Mouse (Mus musculus): ENCODE data around the gene Sdsl. TPM values are rescaled to one million over a fixed set of nuclear protein-coding genes. Genes with fewer than 3 reads are reported as not detected.

The Sdsl gene
- total and polyA plus RNA-seq, 2 experiments from 2014 or later, result 20.7 to 30.3 TPM

DNA sequence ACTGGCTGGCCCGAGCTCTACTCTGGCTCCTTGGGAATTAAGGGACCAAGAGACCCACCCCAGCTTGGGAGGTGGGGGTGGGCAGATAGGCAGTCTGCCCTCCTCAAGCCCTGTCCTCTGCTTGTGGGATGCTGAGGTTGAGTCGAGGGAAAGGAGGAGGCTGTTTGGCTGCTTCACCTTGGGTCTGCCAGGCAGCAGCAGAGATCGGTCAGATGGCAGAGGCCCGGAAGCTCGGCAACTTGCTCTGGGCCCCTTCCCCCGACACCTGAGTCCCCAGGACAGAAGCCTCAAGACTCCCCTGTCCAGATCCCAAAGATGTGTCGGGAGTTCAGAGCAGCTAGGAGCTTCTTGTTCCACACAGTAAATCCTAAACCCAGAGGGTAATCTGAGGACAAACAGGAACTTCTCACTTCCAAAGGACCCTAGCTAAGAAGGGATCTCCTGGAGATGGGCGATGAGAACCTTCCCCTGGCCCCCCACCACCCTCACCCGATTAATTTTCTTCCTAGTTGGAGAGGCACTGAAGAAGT, 40.1 kb downstream of the Sdsl start:
- Histone ChIP-seq H3K9me3 (replicated peaks; ENCODE audit: control insufficient read depth, low read length) (no peaks in the 10 kb centered on the region), H3K27ac (ENCODE audit: low read depth) (no peak overlapping the region), H3K4me2 (ENCODE audit: low read depth, low read length) (no peak overlapping the region), H3K4me3 (ENCODE audit: low read depth, low read length) (no peak overlapping the region), H3K36me3 (replicated peaks; ENCODE audit: control insufficient read depth, insufficient read depth, low read length) (no peaks in the 10 kb centered on the region), H3K4me1 (ENCODE audit: control insufficient read depth, insufficient read depth) (peaks cover 4% of the 10 kb centered on the region; the same call in 1 of the 2 replicates), H3K27me3 (ENCODE audit: control insufficient read depth, insufficient read depth, low read length) (peaks cover 98% of the 10 kb centered on the region), H3K9ac (replicated peaks; ENCODE audit: low read depth, low read length) (no peak overlapping the region)
- no peak for DNase-seq (ENCODE audit: low spot score)
- no peak for TF ChIP-seq EP300 (IDR thresholded peaks at IDR 0.05; ENCODE audit: low read depth)
- no peak for TF ChIP-seq CTCF (IDR thresholded peaks at IDR 0.05; ENCODE audit: low read depth)
- ATAC-seq (ENCODE audit: insufficient read depth, low read depth), result no peak
- 2% methylated on average over 9 of the region's 9 CpGs for WGBS

DNA sequence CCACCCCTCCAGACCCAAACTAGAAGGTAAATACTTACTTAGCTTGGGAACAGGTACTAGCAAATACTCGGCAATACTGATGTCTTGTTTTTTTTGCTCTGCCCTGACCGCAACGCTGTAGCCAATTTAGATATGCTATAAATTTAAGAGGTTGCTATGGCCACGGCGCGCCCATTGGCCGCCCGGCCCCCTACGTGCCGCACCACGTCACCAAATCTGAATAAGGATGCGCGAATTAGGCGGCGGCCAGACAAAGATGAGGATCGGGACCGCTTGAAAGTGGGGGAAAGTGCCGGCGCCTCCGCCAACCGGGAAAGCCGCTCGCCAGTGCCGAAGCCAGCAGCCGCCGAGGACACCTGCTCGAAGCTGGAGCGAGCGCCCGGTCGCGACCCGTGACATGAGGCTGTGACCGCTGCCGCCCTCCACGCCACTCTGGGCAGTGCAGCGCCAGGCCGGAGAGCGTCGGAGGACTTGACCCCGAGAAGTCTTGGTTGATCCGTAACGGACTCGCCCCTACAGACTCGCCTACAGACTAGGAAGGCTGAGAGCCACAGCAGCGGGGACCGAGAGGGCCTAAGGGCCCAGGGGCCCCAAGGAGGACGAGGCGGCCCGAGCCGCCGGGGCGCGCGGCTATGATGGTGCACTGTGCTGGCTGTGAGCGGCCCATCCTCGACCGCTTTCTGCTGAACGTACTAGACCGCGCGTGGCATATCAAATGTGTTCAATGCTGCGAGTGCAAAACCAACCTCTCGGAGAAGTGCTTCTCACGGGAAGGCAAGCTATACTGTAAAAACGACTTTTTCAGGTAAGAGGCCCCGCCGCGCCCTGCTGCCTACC, 40.7 kb downstream of the Sdsl start, which contains the start of gene Lhx5:
Gene Lhx5, plus strand, starts transcription at position 51 of the 837 bp plus-strand sequence.
- H3K27me3 ChIP-seq (ENCODE audit: control insufficient read depth, insufficient read depth, low read length), result peaks cover 98% of the 10 kb centered on the region
- 1% methylated on average over 69 of the region's 69 CpGs for WGBS
- H3K9me3 ChIP-seq (replicated peaks; ENCODE audit: control insufficient read depth, low read length), result no peaks in the 10 kb centered on the region
- H3K27ac ChIP-seq (ENCODE audit: low read depth), result no peak within 1 kb of the TSS
- no peak within 1 kb of the TSS for H3K9ac ChIP-seq (replicated peaks; ENCODE audit: low read depth, low read length)
- peaks cover 4% of the 10 kb centered on the region; the same call in 1 of the 2 replicates for H3K4me1 ChIP-seq (ENCODE audit: control insufficient read depth, insufficient read depth)
- TF ChIP-seq EP300 (IDR thresholded peaks at IDR 0.05; ENCODE audit: low read depth) (no peak), CTCF (IDR thresholded peaks at IDR 0.05; ENCODE audit: low read depth) (no peak)
- ATAC-seq (ENCODE audit: insufficient read depth, low read depth) (no peak), DNase-seq (ENCODE audit: low spot score) (no peak)
- no peak within 1 kb of the TSS for H3K4me3 ChIP-seq (ENCODE audit: low read depth, low read length)
- H3K36me3 ChIP-seq (replicated peaks; ENCODE audit: control insufficient read depth, insufficient read depth, low read length), result no peaks in the 10 kb centered on the region
- H3K4me2 ChIP-seq (ENCODE audit: low read depth, low read length), result no peak within 1 kb of the TSS

DNA sequence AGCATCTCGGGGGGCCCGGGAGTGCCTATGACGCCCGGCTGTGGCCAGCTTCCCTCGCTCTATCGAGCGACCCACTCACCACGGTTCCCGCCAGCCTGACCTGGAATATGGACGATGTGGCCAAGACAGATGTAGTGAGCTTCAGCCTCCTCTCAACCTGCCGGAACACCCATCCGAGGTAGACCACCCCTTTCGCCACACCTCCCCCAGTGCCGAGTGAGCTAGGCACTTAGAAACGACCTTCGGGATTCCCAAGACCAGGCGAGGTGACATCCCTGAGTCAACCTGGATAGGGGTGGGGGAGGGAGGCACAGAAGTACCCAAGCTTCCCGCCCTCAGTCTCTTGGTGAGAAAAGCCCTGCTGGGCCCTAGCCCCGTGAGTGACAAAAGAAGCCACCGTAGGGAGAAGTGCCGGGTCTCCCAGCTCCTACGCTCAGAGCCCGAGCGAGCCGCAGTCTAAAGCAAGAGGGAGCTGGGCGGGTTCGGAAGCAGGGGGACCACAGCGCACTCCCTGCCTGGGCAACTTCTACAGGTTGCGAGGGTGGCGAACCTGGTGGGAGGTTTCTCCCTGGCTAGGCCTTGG, 41.5 kb downstream of the Sdsl start:
- Histone ChIP-seq H3K27ac (ENCODE audit: low read depth) (no peak overlapping the region), H3K9me3 (replicated peaks; ENCODE audit: control insufficient read depth, low read length) (no peaks in the 10 kb centered on the region), H3K4me1 (ENCODE audit: control insufficient read depth, insufficient read depth) (peaks cover 3% of the 10 kb centered on the region; the same call in 1 of the 2 replicates), H3K27me3 (ENCODE audit: control insufficient read depth, insufficient read depth, low read length) (peaks cover 98% of the 10 kb centered on the region), H3K4me3 (ENCODE audit: low read depth, low read length) (no peak overlapping the region), H3K36me3 (replicated peaks; ENCODE audit: control insufficient read depth, insufficient read depth, low read length) (no peaks in the 10 kb centered on the region), H3K9ac (replicated peaks; ENCODE audit: low read depth, low read length) (no peak overlapping the region), H3K4me2 (ENCODE audit: low read depth, low read length) (no peak overlapping the region)
- no peak for DNase-seq (ENCODE audit: low spot score)
- TF ChIP-seq CTCF (IDR thresholded peaks at IDR 0.05; ENCODE audit: low read depth) (no peak), EP300 (IDR thresholded peaks at IDR 0.05; ENCODE audit: low read depth) (no peak)
- 2% methylated on average over 30 of the region's 30 CpGs for WGBS
- no peak for ATAC-seq (ENCODE audit: insufficient read depth, low read depth)

DNA sequence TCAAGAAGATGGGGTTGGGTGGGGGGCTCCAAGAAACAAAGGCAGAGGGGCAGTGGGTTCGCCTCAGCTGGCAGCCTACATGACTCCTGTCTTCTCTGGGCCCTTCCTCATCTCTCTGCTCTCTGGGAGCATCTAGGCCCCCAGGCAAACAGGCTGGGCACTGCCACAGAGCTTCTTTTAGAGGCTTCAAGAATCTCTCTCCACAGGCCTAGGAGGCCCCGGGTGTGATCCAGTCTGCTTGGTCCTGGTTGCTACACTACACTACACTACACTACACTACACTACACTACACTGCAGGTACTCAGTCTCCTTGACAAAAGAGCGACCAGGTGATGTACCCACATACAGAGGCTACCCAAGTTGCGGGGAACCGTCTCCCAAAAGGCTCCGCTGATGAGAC, 42.9 kb downstream of the Sdsl start:
- WGBS, result 5% methylated on average over 6 of the region's 6 CpGs
- H3K4me1 ChIP-seq (ENCODE audit: control insufficient read depth, insufficient read depth), result no peaks in the 10 kb centered on the region
- no peaks in the 10 kb centered on the region for H3K9me3 ChIP-seq (replicated peaks; ENCODE audit: control insufficient read depth, low read length)
- no peaks in the 10 kb centered on the region for H3K36me3 ChIP-seq (replicated peaks; ENCODE audit: control insufficient read depth, insufficient read depth, low read length)
- H3K4me3 ChIP-seq (ENCODE audit: low read depth, low read length), result no peak overlapping the region
- peaks cover 97% of the 10 kb centered on the region for H3K27me3 ChIP-seq (ENCODE audit: control insufficient read depth, insufficient read depth, low read length)
- no peak overlapping the region for H3K9ac ChIP-seq (replicated peaks; ENCODE audit: low read depth, low read length)
- no peak for DNase-seq (ENCODE audit: low spot score)
- TF ChIP-seq EP300 (IDR thresholded peaks at IDR 0.05; ENCODE audit: low read depth) (no peak), CTCF (IDR thresholded peaks at IDR 0.05; ENCODE audit: low read depth) (no peak)
- no peak overlapping the region for H3K4me2 ChIP-seq (ENCODE audit: low read depth, low read length)
- no peak overlapping the region for H3K27ac ChIP-seq (ENCODE audit: low read depth)
- no peak for ATAC-seq (ENCODE audit: insufficient read depth, low read depth)

DNA sequence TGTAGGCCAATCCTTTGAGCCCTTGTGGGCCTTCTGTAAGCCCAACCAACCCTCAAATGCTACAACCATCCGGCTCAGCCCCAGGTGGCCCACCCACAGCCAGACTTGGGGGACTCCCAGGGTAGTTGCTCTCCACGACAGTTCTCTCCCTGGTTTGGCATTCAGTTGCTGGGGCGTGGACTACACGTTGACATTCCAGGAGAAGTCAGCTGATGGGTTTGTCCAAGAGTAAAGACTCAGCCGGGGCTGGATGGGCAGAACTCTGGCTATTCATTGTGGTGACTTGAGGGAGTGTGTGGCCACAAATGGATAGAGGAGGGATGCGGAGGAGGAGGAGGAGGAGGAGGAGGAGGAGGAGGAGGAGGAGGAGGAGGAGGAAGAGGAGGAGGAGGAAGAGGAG, 43.6 kb downstream of the Sdsl start:
- no peak overlapping the region for H3K4me3 ChIP-seq (ENCODE audit: low read depth, low read length)
- H3K9ac ChIP-seq (replicated peaks; ENCODE audit: low read depth, low read length), result no peak overlapping the region
- H3K27me3 ChIP-seq (ENCODE audit: control insufficient read depth, insufficient read depth, low read length), result peaks cover 97% of the 10 kb centered on the region
- H3K4me1 ChIP-seq (ENCODE audit: control insufficient read depth, insufficient read depth), result no peaks in the 10 kb centered on the region
- H3K27ac ChIP-seq (ENCODE audit: low read depth), result no peak overlapping the region
- TF ChIP-seq CTCF (IDR thresholded peaks at IDR 0.05; ENCODE audit: low read depth) (no peak), EP300 (IDR thresholded peaks at IDR 0.05; ENCODE audit: low read depth) (no peak)
- DNase-seq (ENCODE audit: low spot score), result no peak
- no peaks in the 10 kb centered on the region for H3K9me3 ChIP-seq (replicated peaks; ENCODE audit: control insufficient read depth, low read length)
- 1% methylated on average over 5 of the region's 6 CpGs for WGBS
- ATAC-seq (ENCODE audit: insufficient read depth, low read depth), result no peak
- H3K36me3 ChIP-seq (replicated peaks; ENCODE audit: control insufficient read depth, insufficient read depth, low read length), result no peaks in the 10 kb centered on the region
- no peak overlapping the region for H3K4me2 ChIP-seq (ENCODE audit: low read depth, low read length)
